Mouse (Mus musculus): Measurements from ENCODE around the gene Plekha4. TPM values are rescaled to one million over a fixed set of nuclear protein-coding genes. Genes with fewer than 3 reads are reported as not detected.

The Plekha4 gene
- polyA plus RNA-seq, 1 experiment: 4.6 TPM

GRCm38 (mm10) chr7:45567112-45567779, 41.1 kb downstream of the Plekha4 start:
- H3K27me3 ChIP-seq (replicated peaks; ENCODE audit: control insufficient read depth, insufficient read depth, low read length): no peaks in the 10 kb centered on the region
- TF ChIP-seq CTCF (conservative IDR thresholded peaks at IDR 0.05; ENCODE audit: insufficient read depth, insufficient read length, low read depth, low read length) (no peak), POLR2A (IDR thresholded peaks at IDR 0.05; ENCODE audit: low read depth, low read length) (peak; percentile 30)
- WGBS: 51% methylated on average over 8 of the region's 8 CpGs
- H3K4me3 ChIP-seq (ENCODE audit: insufficient read depth, low read depth, low read length): no peak overlapping the region
- peaks cover 21% of the 10 kb centered on the region for H3K4me1 ChIP-seq (ENCODE audit: control insufficient read depth, insufficient read depth, low read length)
- no peaks in the 10 kb centered on the region for H3K36me3 ChIP-seq (ENCODE audit: control insufficient read depth, insufficient read depth, low read length)
- DNase-seq: no peak
- H3K27ac ChIP-seq (ENCODE audit: insufficient read depth, low read depth, low read length): peak overlapping the region; percentile 94

GRCm38 (mm10) chr7:45567780-45568516, 41.8 kb downstream of the Plekha4 start:
- TF ChIP-seq CTCF (conservative IDR thresholded peaks at IDR 0.05; ENCODE audit: insufficient read depth, insufficient read length, low read depth, low read length) (0 out of 2 replicates have a peak, but pooled peaks have one; percentile 0), POLR2A (IDR thresholded peaks at IDR 0.05; ENCODE audit: low read depth, low read length) (peak; percentile 64)
- 1% methylated on average over 24 of the region's 24 CpGs for WGBS
- H3K4me1 ChIP-seq (ENCODE audit: control insufficient read depth, insufficient read depth, low read length): peaks cover 27% of the 10 kb centered on the region

GRCm38 (mm10) chr7:45568601-45569473, 42.7 kb downstream of the Plekha4 start:
- Histone ChIP-seq H3K27me3 (replicated peaks; ENCODE audit: control insufficient read depth, insufficient read depth, low read length) (no peaks in the 10 kb centered on the region), H3K27ac (ENCODE audit: insufficient read depth, low read depth, low read length) (peak overlapping the region; percentile 87), H3K4me1 (ENCODE audit: control insufficient read depth, insufficient read depth, low read length) (peaks cover 34% of the 10 kb centered on the region), H3K36me3 (ENCODE audit: control insufficient read depth, insufficient read depth, low read length) (no peaks in the 10 kb centered on the region), H3K4me3 (ENCODE audit: insufficient read depth, low read depth, low read length) (no peak overlapping the region)
- 79% methylated on average over 10 of the region's 10 CpGs for WGBS
- TF ChIP-seq POLR2A (IDR thresholded peaks at IDR 0.05; ENCODE audit: low read depth, low read length): no peak
- no peak for TF ChIP-seq CTCF (conservative IDR thresholded peaks at IDR 0.05; ENCODE audit: insufficient read depth, insufficient read length, low read depth, low read length)
- DNase-seq: no peak

More at GRCm38 (mm10) chr7:45567780-45568516, 41.8 kb downstream of the Plekha4 start:
- peak overlapping the region; percentile 27; the same call in 1 of the 2 replicates for H3K4me3 ChIP-seq (ENCODE audit: insufficient read depth, low read depth, low read length)
- H3K36me3 ChIP-seq (ENCODE audit: control insufficient read depth, insufficient read depth, low read length): no peaks in the 10 kb centered on the region
- no peaks in the 10 kb centered on the region for H3K27me3 ChIP-seq (replicated peaks; ENCODE audit: control insufficient read depth, insufficient read depth, low read length)
- H3K27ac ChIP-seq (ENCODE audit: insufficient read depth, low read depth, low read length): peak overlapping the region; percentile 94
- peak; percentile 98 for DNase-seq

DNA sequence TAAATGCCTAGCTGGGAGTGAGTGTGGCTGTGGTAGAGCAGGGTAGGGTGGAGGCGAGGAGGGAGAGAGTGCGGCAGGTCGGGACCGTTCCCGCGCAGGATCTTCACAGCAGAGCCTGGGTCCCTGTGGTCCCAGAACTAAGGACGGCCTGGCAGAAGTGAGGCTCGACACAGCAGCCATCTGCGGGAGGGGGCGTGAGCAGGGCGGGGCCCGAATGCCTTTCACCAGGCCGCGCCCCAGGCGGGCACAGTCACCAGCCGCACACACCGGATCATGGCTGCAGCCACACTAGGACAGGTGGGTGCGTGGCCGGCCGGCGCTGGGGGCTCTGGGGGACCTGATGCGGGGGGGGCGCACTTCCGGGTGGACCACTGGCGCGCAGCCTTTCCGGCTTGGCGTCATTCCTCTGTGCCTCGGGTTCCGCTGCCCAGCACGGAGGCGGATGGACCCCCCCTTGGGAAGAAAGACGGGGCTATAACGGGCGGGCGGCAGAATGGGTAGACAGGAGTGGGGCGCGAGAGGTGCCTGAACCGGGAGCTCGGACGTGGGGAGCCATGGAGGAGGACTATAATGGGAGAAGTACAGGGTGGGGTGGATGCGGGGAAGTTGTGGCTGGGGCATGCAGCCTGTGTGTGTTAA, 44.1 kb downstream of the Plekha4 start, which contains the start of gene Bcat2:
Gene Bcat2, plus strand, starts transcription at position 51 of the 639 bp plus-strand sequence.
- whole genome bisulfite sequencing: 12% methylated on average over 40 of the region's 42 CpGs
- Histone ChIP-seq H3K4me3 (ENCODE audit: insufficient read depth, low read depth, low read length) (peak within 1 kb of the TSS; percentile 68), H3K36me3 (ENCODE audit: control insufficient read depth, insufficient read depth, low read length) (no peaks in the 10 kb centered on the region), H3K4me1 (ENCODE audit: control insufficient read depth, insufficient read depth, low read length) (peaks cover 35% of the 10 kb centered on the region), H3K27ac (ENCODE audit: insufficient read depth, low read depth, low read length) (peak within 1 kb of the TSS; percentile 84), H3K27me3 (replicated peaks; ENCODE audit: control insufficient read depth, insufficient read depth, low read length) (no peaks in the 10 kb centered on the region)
- TF ChIP-seq CTCF (conservative IDR thresholded peaks at IDR 0.05; ENCODE audit: insufficient read depth, insufficient read length, low read depth, low read length): no peak
- TF ChIP-seq POLR2A (IDR thresholded peaks at IDR 0.05; ENCODE audit: low read depth, low read length): no peak
- peak; percentile 82 for DNase-seq

DNA sequence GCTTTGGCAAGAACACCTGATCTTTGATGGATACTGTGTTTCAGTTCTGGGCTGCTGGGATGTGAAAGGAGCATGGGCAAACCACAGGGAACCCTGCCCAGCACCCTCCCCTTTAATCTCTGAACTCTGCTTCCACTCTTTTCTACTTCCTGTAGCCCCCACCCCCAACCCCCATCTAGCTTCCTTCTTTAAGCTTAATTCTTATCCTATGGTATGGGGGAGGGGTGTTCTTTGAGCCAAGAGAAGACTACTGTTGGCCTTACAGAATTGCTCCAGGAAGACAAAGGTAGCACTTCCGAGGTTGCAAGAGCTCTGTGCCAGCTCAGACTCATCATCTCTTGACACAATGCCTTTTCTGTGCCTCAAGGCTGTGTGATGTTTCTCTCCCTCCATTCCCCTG, 45.8 kb downstream of the Plekha4 start:
- Histone ChIP-seq H3K27me3 (replicated peaks; ENCODE audit: control insufficient read depth, insufficient read depth, low read length) (no peaks in the 10 kb centered on the region), H3K4me1 (ENCODE audit: control insufficient read depth, insufficient read depth, low read length) (peaks cover 43% of the 10 kb centered on the region), H3K4me3 (ENCODE audit: insufficient read depth, low read depth, low read length) (no peak overlapping the region), H3K27ac (ENCODE audit: insufficient read depth, low read depth, low read length) (peak overlapping the region; percentile 84; the same call in 1 of the 2 replicates), H3K36me3 (ENCODE audit: control insufficient read depth, insufficient read depth, low read length) (no peaks in the 10 kb centered on the region)
- no peak for TF ChIP-seq POLR2A (IDR thresholded peaks at IDR 0.05; ENCODE audit: low read depth, low read length)
- no peak for TF ChIP-seq CTCF (conservative IDR thresholded peaks at IDR 0.05; ENCODE audit: insufficient read depth, insufficient read length, low read depth, low read length)
- WGBS: 39% methylated on average over 1 of the region's 1 CpGs
- no peak for DNase-seq

DNA sequence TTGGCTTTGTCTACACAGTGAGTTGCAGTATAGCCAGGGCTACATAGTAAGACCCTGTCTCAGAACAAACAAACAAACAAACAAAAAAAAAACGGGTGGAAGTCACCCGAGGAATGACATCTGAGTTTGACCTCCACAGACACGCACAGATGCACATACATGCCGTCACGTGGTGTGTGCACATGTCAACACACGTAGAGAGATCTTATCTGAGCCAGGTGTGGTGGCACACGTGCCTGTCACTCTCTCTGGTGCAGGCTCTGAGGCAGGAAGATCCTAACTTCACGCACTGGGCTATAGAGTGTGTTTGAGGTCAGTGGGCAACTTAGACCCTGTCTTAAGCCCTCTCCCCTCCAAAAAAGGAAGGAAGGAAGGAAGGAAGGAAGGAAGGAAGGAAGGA, 47.8 kb downstream of the Plekha4 start:
- no peak for TF ChIP-seq CTCF (conservative IDR thresholded peaks at IDR 0.05; ENCODE audit: insufficient read depth, insufficient read length, low read depth, low read length)
- TF ChIP-seq POLR2A (IDR thresholded peaks at IDR 0.05; ENCODE audit: low read depth, low read length): no peak
- peak overlapping the region; percentile 98 for H3K27ac ChIP-seq (ENCODE audit: insufficient read depth, low read depth, low read length)
- 20% methylated on average over 8 of the region's 8 CpGs for WGBS
- no peaks in the 10 kb centered on the region for H3K36me3 ChIP-seq (ENCODE audit: control insufficient read depth, insufficient read depth, low read length)
- H3K4me3 ChIP-seq (ENCODE audit: insufficient read depth, low read depth, low read length): peak overlapping the region; percentile 77
- H3K4me1 ChIP-seq (ENCODE audit: control insufficient read depth, insufficient read depth, low read length): peaks cover 34% of the 10 kb centered on the region
- H3K27me3 ChIP-seq (replicated peaks; ENCODE audit: control insufficient read depth, insufficient read depth, low read length): no peaks in the 10 kb centered on the region
- peak; percentile 56 for DNase-seq

Data from kidney, adult 2 months (tissue).